Mouse (Mus musculus): ENCODE measurements at regions not wholly inside any gene's neighbourhood (a gene's known extent, or its start where the extent isn't known, plus 50 kb on each side); places are given as distances from the start of the nearest gene placed in this dataset.

- no peak overlapping the region for H3K4me2 ChIP-seq
- WGBS (ENCODE audit: insufficient replicate concordance) = 71% methylated on average over 9 of the region's 9 CpGs
- no peaks in the 10 kb centered on the region for H3K4me1 ChIP-seq (replicated peaks)
- H3K4me3 ChIP-seq (replicated peaks) = no peak overlapping the region
- no peaks in the 10 kb centered on the region for H3K36me3 ChIP-seq (replicated peaks)
- no peak overlapping the region for H3K27ac ChIP-seq (replicated peaks)
- no peak overlapping the region for H3K9ac ChIP-seq
- no peaks in the 10 kb centered on the region for H3K27me3 ChIP-seq
- ATAC-seq (ENCODE audit: insufficient read depth) = no peak
- no peaks in the 10 kb centered on the region for H3K9me3 ChIP-seq (replicated peaks)
Observed at GRCm38 (mm10) chr4:142292334-142292733, 53.1 kb upstream of the Kazn start.

GRCm38 (mm10) chr4:142291366-142291765 lies 52.2 kb upstream of the Kazn start:
- Histone ChIP-seq H3K9me3 (replicated peaks) (no peaks in the 10 kb centered on the region), H3K4me2 (no peak overlapping the region), H3K4me3 (replicated peaks) (no peak overlapping the region), H3K4me1 (replicated peaks) (no peaks in the 10 kb centered on the region), H3K27me3 (no peaks in the 10 kb centered on the region), H3K9ac (no peak overlapping the region), H3K27ac (replicated peaks) (no peak overlapping the region), H3K36me3 (replicated peaks) (no peaks in the 10 kb centered on the region)
- WGBS (ENCODE audit: insufficient replicate concordance) = 56% methylated on average over 3 of the region's 3 CpGs
- ATAC-seq (ENCODE audit: insufficient read depth) = no peak
